Mouse (Mus musculus) CD4-positive, CD25-positive, alpha-beta regulatory T cell, adult 9 weeks (primary cell): Measurements from ENCODE around the gene Apol11b. TPM values are rescaled to one million over a fixed set of nuclear protein-coding genes. Genes with fewer than 3 reads are reported as not detected.

Source experiments
- polyA plus RNA-seq: library from polyadenylated mRNA; unstranded; fragments of 100-300 nt; shearing (Covaris generic); gene quantifications from one replicate; pipeline ENCODE4 v1.2.1, GENCODE M21; 2017

Gene Apol11b
- polyA plus RNA-seq, result not detected

DNA sequence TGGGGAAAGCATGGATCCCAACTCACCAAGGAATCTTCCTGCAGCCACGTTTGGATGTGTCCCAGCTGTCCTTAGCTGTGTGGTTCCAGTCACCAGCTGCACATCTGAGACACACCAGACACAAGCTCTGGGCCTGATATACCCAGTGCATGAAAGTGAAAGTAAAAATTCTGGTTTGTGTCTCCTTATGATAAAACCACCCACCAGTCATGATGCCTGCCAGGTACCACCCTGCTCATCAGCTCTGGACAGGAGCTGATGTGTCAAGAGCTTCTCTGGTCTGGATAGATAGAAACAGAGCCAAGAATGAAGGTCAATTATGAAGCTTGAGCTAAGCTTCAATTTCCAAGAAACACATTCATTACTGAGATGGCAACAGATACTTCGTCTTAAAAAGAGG lies at the start of gene Apol11b:
Apol11b (minus strand) TSS at position 111 of the 400 bp plus-strand sequence.

DNA sequence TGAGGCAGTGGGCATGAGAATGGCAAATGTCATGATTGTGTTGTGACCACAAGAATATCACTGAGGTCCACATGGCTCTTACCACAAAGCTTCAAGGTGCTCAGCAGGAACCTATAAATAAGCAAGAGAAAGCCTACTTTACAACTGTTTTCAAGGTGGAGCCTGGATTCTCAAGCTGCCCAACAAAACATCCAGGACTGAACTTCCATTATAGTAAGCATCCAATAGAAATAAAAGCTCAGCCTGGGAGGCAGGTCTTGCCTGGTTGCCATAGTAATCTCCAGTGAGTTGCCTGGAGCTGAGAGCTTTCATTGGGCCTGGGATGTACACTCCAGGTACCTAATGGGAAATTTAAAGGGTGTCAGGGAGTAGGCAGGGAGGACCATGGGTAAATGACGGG lies 44.1 kb downstream of the Apol11b start, which contains the start of gene Gm36245:
Gm36245 (plus strand) TSS at position 301 of the 400 bp plus-strand sequence.

DNA sequence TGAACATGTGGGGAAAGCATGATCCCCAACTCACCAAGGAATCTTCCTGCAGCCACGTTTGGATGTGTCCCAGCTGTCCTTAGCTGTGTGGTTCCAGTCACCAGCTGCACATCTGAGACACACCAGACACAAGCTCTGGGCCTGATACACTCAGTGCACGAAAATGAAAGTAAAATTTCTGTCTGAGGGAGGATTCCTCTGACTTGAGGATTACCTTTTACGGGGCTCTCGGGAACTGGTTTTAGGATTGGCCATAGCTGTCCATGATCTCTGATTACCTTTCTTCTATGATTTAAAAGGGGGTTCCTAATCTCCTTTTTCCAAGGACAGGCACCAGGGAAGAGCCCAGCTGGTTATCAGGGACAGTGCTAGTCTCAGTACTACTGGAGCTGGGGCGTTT lies 47.1 kb downstream of the Apol11b start, which contains the start of gene Apol10b:
Apol10b (minus strand) TSS at position 165 of the 400 bp plus-strand sequence.

Other genes starting within 250 kb of the Apol11b start
- gene Apol7a, start 244.2 kb downstream of the Apol11b start, polyA plus RNA-seq, result not detected
- gene Apol9a, start 232.2 kb downstream of the Apol11b start, polyA plus RNA-seq, result 3.5 TPM
- 1.2 TPM for gene Apol7b, start 195.8 kb downstream of the Apol11b start, polyA plus RNA-seq
- gene Apol10a, start 166.2 kb downstream of the Apol11b start, polyA plus RNA-seq, result not detected
- gene Apol11a, start 135.0 kb downstream of the Apol11b start, polyA plus RNA-seq, result not detected
- gene Apol7c, start 110.0 kb downstream of the Apol11b start, polyA plus RNA-seq, result 0.26 TPM
- gene 1700025B11Rik, start 81.4 kb downstream of the Apol11b start, polyA plus RNA-seq, result not detected
- gene Apol10b, start 47.2 kb downstream of the Apol11b start, polyA plus RNA-seq, result 3.7 TPM
- not detected for gene Gm36245, start 44.0 kb downstream of the Apol11b start, polyA plus RNA-seq
- gene Apol7e, start 55.6 kb upstream of the Apol11b start, polyA plus RNA-seq, result 97.9 TPM
- gene Apol9b, start 85.8 kb upstream of the Apol11b start, polyA plus RNA-seq, result 20.9 TPM
- gene Apol8, start 113.7 kb upstream of the Apol11b start, polyA plus RNA-seq, result 0.78 TPM
- gene Myh9, start 198.9 kb upstream of the Apol11b start, polyA plus RNA-seq, result 436 TPM